Mouse (Mus musculus) forebrain, embryonic 14.5 days (tissue): ENCODE measurements around the gene Srpk1. TPM values are rescaled to one million over a fixed set of nuclear protein-coding genes. Genes with fewer than 3 reads are reported as not detected.
A peak's percentile ranks its signal among the peaks of the same experiment; 100 is the strongest.

Experiments
- ATAC-seq: fragments of 200-750 bp; cut with Nextera tagmentation; 2 replicates; pipeline ENCODE4 v1.8.0; 2017; ENCODE audit warnings: mild to moderate bottlenecking, moderate library complexity
- DNase-seq: peaks from one replicate; pipeline ENCODE4 v3.0.0-alpha.2; 2015; ENCODE audit warnings: low spot score
- H3K27ac ChIP-seq: fragments of 300-500 bp; sonication (generic); 2 replicates; pipeline ENCODE4 v1.5.1; 2014; ENCODE audit warnings: low read depth, mild to moderate bottlenecking, control low read depth, low read length, moderate library complexity
- H3K27me3 ChIP-seq: fragments of 300-500 bp; sonication (generic); replicated peaks from 2 replicates; pipeline ENCODE4 v1.6.1; 2014; ENCODE audit warnings: low read length, control low read depth, mixed read lengths; ENCODE audit not compliant: control insufficient read depth, insufficient read depth
- H3K36me3 ChIP-seq: fragments of 300-500 bp; sonication (generic); 2 replicates; pipeline ENCODE4 v1.6.1; 2014; ENCODE audit warnings: low read length, control low read depth; ENCODE audit not compliant: control insufficient read depth, insufficient read depth
- H3K4me1 ChIP-seq: fragments of 300-500 bp; sonication (generic); 2 replicates; pipeline ENCODE4 v1.6.1; 2014; ENCODE audit warnings: antibody characterized with exemption, low read length, control low read depth; ENCODE audit not compliant: control insufficient read depth, insufficient read depth
- H3K4me2 ChIP-seq: fragments of 300-500 bp; sonication (generic); 2 replicates; pipeline ENCODE4 v1.6.1; 2014; ENCODE audit warnings: mild to moderate bottlenecking, control low read depth, low read length
- H3K4me3 ChIP-seq: fragments of 300-500 bp; sonication (generic); 2 replicates; pipeline ENCODE4 v1.5.1; 2014; ENCODE audit warnings: low read depth, low read length, control low read depth
- H3K9ac ChIP-seq: fragments of 300-500 bp; sonication (generic); 2 replicates; pipeline ENCODE4 v1.6.1; 2014; ENCODE audit warnings: mild to moderate bottlenecking, low read length, control low read depth, moderate library complexity
- H3K9me3 ChIP-seq: fragments of 300-500 bp; sonication (generic); replicated peaks from 2 replicates; pipeline ENCODE4 v1.6.1; 2016; ENCODE audit warnings: low read length, control low read depth, mixed read lengths; ENCODE audit not compliant: control insufficient read depth
- WGBS: fragments of 180-500 bp; shearing (Covaris S2); extraction: QIAGEN DNeasy Blood & Tissue Kit; methylation state at CpG from one replicate; pipeline ENCODE4 v1.1.7; 2014; 5-methylcytosine and 5-hydroxymethylcytosine counted together
- polyA plus RNA-seq: library from polyadenylated mRNA; unstranded; fragments of >200 nt; fragmentation: Nextera tagmentation; extraction: Ambion mirVana; gene quantifications from 2 replicates; pipeline ENCODE4 v1.2.1, GENCODE M21; 2014

Srpk1 gene
- polyA plus RNA-seq, 1 experiment from 2014 or later = 126 TPM

GRCm38 (mm10) chr17:28593965-28594364 is 28.5 kb downstream of the Srpk1 start:
- Histone ChIP-seq H3K4me2 (no peak overlapping the region), H3K4me3 (no peak overlapping the region), H3K9ac (no peak overlapping the region), H3K27ac (no peak overlapping the region), H3K27me3 (no peaks in the 10 kb centered on the region), H3K4me1 (no peaks in the 10 kb centered on the region), H3K36me3 (peaks cover 88% of the 10 kb centered on the region), H3K9me3 (no peaks in the 10 kb centered on the region)
- ATAC-seq (no peak), DNase-seq (no peak)
- 84% methylated on average over 4 of the region's 4 CpGs for WGBS

- Histone ChIP-seq H3K4me2 (no peak overlapping the region), H3K36me3 (peaks cover 91% of the 10 kb centered on the region), H3K9ac (no peak overlapping the region), H3K9me3 (no peaks in the 10 kb centered on the region), H3K4me3 (no peak overlapping the region), H3K27ac (no peak overlapping the region), H3K4me1 (no peaks in the 10 kb centered on the region), H3K27me3 (no peaks in the 10 kb centered on the region)
- DNase-seq (peak; percentile 80), ATAC-seq (peak; percentile 32; the same call in 1 of the 2 replicates)
- WGBS = 17% methylated on average over 4 of the region's 4 CpGs
Measured at GRCm38 (mm10) chr17:28592998-28593397, 29.5 kb downstream of the Srpk1 start.

DNA sequence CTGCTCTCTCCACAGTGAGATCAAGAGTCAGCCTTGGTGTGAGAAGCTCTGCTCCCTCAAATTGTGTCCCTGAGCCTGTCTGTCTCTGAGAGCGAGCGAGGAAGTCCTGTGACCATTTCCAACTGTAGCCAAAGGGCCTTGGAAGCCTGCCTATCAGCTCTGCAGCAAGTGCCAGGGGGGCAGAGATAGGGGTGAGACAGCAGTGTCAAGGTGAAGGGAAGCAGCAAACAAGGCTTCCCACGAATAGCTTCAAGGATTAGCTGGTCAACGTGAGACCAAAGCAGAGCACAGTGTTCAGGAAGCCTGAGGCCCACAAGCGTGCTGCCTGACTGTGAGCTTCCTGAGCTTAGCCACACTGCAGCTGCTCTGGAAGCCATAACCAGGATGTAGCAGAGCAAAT is 31.0 kb downstream of the Srpk1 start:
- Histone ChIP-seq H3K27ac (no peak overlapping the region), H3K36me3 (peaks cover 76% of the 10 kb centered on the region), H3K4me2 (no peak overlapping the region), H3K9ac (no peak overlapping the region), H3K4me1 (no peaks in the 10 kb centered on the region), H3K4me3 (no peak overlapping the region), H3K9me3 (no peaks in the 10 kb centered on the region), H3K27me3 (no peaks in the 10 kb centered on the region)
- 94% methylated on average over 5 of the region's 5 CpGs for WGBS
- no peak for DNase-seq
- no peak for ATAC-seq

DNA sequence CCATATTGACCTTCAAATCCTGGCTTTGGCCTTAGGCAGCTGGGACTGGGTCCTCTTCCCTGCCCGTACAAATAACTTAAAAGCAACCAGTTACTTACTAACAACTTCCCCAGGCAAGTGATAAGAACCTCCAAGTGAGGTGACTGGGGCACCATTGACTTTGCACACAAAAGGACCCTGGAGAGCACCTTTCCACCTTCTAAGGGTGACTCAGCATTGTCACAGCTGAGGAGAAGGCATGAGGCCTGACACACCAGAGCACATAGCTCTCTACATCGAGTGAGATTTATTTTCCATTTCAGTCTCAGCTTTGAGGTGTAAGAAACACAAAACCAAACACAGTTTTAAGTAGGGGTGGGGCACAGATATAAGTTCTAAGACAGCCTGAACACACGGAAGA is 31.9 kb downstream of the Srpk1 start:
- H3K27ac ChIP-seq = no peak overlapping the region
- H3K9me3 ChIP-seq = no peaks in the 10 kb centered on the region
- peaks cover 68% of the 10 kb centered on the region for H3K36me3 ChIP-seq
- WGBS = 94% methylated on average over 3 of the region's 3 CpGs
- H3K4me3 ChIP-seq = no peak overlapping the region
- no peaks in the 10 kb centered on the region for H3K4me1 ChIP-seq
- DNase-seq (no peak), ATAC-seq (no peak)
- no peak overlapping the region for H3K4me2 ChIP-seq
- no peak overlapping the region for H3K9ac ChIP-seq
- no peaks in the 10 kb centered on the region for H3K27me3 ChIP-seq

DNA sequence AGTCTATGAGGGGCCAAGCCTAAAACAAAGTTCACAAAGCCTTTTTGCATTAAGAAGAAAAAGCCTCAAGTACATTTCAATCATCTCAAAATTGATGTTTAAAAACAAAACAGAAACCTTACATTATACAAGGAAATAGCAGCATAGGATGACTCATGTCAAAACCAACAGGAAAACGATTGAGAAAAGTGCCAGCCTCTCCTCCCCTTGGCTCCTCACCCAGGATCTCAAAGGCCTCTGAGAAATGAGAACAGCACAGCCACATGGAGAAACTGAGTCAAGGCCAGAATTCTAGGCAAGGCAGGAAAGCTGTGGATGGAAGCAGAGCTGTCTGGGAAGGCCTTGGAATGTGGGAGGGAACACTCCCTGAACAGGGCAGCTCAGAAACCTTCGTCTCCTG is 33.9 kb downstream of the Srpk1 start:
- Histone ChIP-seq H3K36me3 (peaks cover 55% of the 10 kb centered on the region), H3K4me3 (no peak overlapping the region), H3K4me2 (no peak overlapping the region), H3K27ac (no peak overlapping the region), H3K9me3 (no peaks in the 10 kb centered on the region), H3K4me1 (no peaks in the 10 kb centered on the region), H3K27me3 (no peaks in the 10 kb centered on the region), H3K9ac (no peak overlapping the region)
- ATAC-seq (no peak), DNase-seq (no peak)
- WGBS = 82% methylated on average over 2 of the region's 2 CpGs

- no peaks in the 10 kb centered on the region for H3K27me3 ChIP-seq
- WGBS = 91% methylated on average over 3 of the region's 3 CpGs
- peaks cover 34% of the 10 kb centered on the region for H3K36me3 ChIP-seq
- H3K4me2 ChIP-seq = no peak overlapping the region
- H3K4me1 ChIP-seq = no peaks in the 10 kb centered on the region
- ATAC-seq (no peak), DNase-seq (no peak)
- H3K9me3 ChIP-seq = no peaks in the 10 kb centered on the region
- no peak overlapping the region for H3K9ac ChIP-seq
- H3K4me3 ChIP-seq = no peak overlapping the region
- no peak overlapping the region for H3K27ac ChIP-seq
Measured at GRCm38 (mm10) chr17:28586509-28586908, 36.0 kb downstream of the Srpk1 start.

DNA sequence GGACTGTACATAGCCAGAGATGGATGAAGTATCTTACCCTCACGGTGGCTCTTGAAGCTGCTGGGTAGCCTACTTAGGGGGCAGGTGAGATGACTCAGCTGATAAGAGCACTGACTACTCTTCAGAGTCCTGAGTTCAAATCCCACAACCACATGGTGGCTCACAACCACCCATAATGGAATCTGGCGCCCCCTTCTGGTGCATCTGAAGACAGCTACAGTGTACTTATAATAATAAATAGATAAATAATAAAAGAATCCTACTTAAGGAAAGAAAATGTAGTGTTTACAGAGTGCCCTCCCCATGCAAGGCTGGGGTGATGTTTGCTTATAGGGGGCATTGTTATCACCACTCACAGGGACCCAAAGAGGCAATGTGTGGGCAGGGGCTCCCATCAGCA is 41.5 kb downstream of the Srpk1 start:
- no peak for ATAC-seq
- H3K4me1 ChIP-seq = peaks cover 3% of the 10 kb centered on the region; the same call in 1 of the 2 replicates
- WGBS = 64% methylated on average over 2 of the region's 2 CpGs

DNA sequence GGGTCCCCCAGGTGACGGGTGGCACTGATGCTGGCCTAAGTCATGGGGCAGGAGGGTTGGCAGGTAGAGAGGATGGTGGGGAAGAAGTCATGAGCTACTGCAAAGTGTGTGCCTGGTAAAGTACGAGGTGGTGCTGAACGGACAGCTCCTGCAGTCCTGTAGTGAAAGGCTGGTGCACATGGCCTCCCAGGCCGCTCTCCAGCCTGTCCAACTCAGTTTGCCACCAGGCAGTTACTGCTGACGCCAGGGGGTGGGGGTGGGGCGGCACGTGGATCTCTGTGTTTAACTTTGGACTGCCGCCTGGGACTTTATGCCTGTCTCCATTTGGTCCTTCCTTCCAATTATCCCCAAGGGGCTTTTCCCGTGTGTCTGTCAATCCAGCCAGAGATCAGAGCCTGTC is 42.1 kb downstream of the Srpk1 start:
- ATAC-seq = no peak
- peak; percentile 49 for DNase-seq
- 5% methylated on average over 9 of the region's 9 CpGs for WGBS

More for the DNA sequence above, 41.5 kb downstream of the Srpk1 start:
- H3K27ac ChIP-seq = no peak overlapping the region
- H3K4me3 ChIP-seq = no peak overlapping the region
- no peak for DNase-seq
- H3K9ac ChIP-seq = no peak overlapping the region
- H3K9me3 ChIP-seq = no peaks in the 10 kb centered on the region
- H3K4me2 ChIP-seq = no peak overlapping the region
- H3K27me3 ChIP-seq = no peaks in the 10 kb centered on the region
- no peaks in the 10 kb centered on the region for H3K36me3 ChIP-seq

DNA sequence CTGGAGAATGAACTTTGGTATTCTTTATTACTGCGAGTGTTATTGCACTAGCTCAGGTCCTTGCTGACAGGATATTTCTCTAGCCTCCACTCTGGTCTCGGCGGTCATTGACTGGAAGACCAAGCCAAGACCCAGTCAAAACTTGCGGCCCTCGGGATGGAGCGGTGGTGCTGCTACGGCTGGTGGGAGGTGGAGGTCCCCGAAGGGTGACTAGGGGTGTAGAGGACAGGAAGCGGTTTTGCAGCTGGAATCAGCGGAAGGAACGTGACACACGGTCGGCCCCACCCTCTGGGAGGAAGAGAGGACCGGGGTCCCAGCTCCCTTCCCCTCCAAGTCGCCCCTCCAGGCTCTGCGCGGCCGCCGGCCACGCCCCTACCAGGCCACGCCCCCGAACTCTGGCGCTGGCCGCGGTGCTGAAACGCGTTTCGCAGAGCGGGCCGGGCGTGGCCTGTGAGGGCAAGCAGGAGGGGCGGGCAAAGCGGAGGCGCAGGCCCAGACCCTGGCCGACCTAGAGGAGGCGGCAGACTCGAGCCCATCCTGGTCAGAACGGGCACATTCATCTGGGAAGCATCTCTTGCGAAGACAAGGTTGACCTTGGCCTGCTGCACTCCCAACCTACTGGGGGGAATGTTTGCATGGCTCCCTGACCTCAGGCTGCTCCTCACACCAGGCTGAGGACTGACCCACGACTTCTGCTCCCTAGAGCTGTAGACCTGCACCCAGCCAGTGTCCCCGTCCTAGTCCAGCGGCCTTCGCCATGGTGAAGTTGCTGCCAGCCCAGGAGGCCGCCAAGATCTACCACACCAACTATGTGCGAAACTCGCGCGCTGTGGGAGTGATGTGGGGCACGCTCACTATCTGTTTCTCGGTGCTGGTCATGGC is 47.0 kb downstream of the Srpk1 start, which contains the start of gene Lhfpl5:
TSS of gene Lhfpl5 (plus strand) at position 398 of the 882 bp plus-strand sequence.
- 19% methylated on average over 41 of the region's 50 CpGs for WGBS
- Histone ChIP-seq H3K27ac (no peak within 1 kb of the TSS), H3K4me1 (peaks cover 1% of the 10 kb centered on the region; the same call in 1 of the 2 replicates), H3K4me2 (peak within 1 kb of the TSS; percentile 55), H3K4me3 (peak within 1 kb of the TSS; percentile 32), H3K9me3 (no peaks in the 10 kb centered on the region), H3K27me3 (no peaks in the 10 kb centered on the region), H3K9ac (peak within 1 kb of the TSS; percentile 43), H3K36me3 (no peaks in the 10 kb centered on the region)
- DNase-seq (peak; percentile 71), ATAC-seq (peak; percentile 86)

More for the DNA sequence above, 42.1 kb downstream of the Srpk1 start:
- Histone ChIP-seq H3K4me2 (no peak overlapping the region), H3K9ac (no peak overlapping the region), H3K36me3 (no peaks in the 10 kb centered on the region), H3K4me1 (peaks cover 3% of the 10 kb centered on the region; the same call in 1 of the 2 replicates), H3K27me3 (no peaks in the 10 kb centered on the region), H3K4me3 (no peak overlapping the region), H3K9me3 (no peaks in the 10 kb centered on the region), H3K27ac (no peak overlapping the region)
